Mouse (Mus musculus) hindbrain, embryonic 10.5 days (tissue): Measurements from ENCODE around the gene Senp1. TPM values are rescaled to one million over a fixed set of nuclear protein-coding genes. Genes with fewer than 3 reads are reported as not detected.
A peak's percentile ranks its signal among the peaks of the same experiment; 100 is the strongest.

Source experiments
- DNase-seq: peaks from one replicate; pipeline ENCODE4 v3.0.0-alpha.2; 2017; ENCODE audit warnings: low spot score
- H3K27ac ChIP-seq: fragments of 300-500 bp; sonication (generic); 2 replicates; pipeline ENCODE4 v1.5.1; 2016; ENCODE audit warnings: mild to moderate bottlenecking, moderate library complexity
- H3K27me3 ChIP-seq: fragments of 300-500 bp; sonication (generic); 2 replicates; pipeline ENCODE4 v1.6.1; 2016; ENCODE audit warnings: mild to moderate bottlenecking; ENCODE audit not compliant: poor library complexity, insufficient read depth, severe bottlenecking
- H3K36me3 ChIP-seq: fragments of 300-500 bp; sonication (generic); 2 replicates; pipeline ENCODE4 v1.6.1; 2016; ENCODE audit warnings: mild to moderate bottlenecking, moderate library complexity
- H3K4me1 ChIP-seq: fragments of 300-500 bp; sonication (generic); replicated peaks from 2 replicates; pipeline ENCODE4 v1.6.1; 2016; ENCODE audit warnings: mild to moderate bottlenecking
- H3K4me3 ChIP-seq: fragments of 300-500 bp; sonication (generic); 2 replicates; pipeline ENCODE4 v1.5.1; 2016; ENCODE audit warnings: mild to moderate bottlenecking, moderate library complexity
- H3K9me3 ChIP-seq: fragments of 300-500 bp; sonication (generic); 2 replicates; pipeline ENCODE4 v1.6.1; 2016; ENCODE audit warnings: mild to moderate bottlenecking, moderate library complexity
- WGBS: fragments of 180-500 bp; shearing (Covaris S2); methylation state at CpG from one replicate; pipeline ENCODE4 v1.1.7; 2016; 5-methylcytosine and 5-hydroxymethylcytosine counted together
- polyA plus RNA-seq: library from polyadenylated mRNA; unstranded; fragments of >200 nt; fragmentation: Nextera tagmentation; extraction: Ambion mirVana; gene quantifications from 2 replicates; pipeline ENCODE4 v1.2.1, GENCODE M21; 2016

The Senp1 gene
- polyA plus RNA-seq, 1 experiment from 2014 or later, result 36.5 TPM

- peak; percentile 73 for DNase-seq
- Histone ChIP-seq H3K9me3 (no peaks in the 10 kb centered on the region), H3K4me1 (peaks cover 70% of the 10 kb centered on the region), H3K27ac (peak overlapping the region; percentile 97), H3K27me3 (no peaks in the 10 kb centered on the region), H3K36me3 (peaks cover 83% of the 10 kb centered on the region), H3K4me3 (peak overlapping the region; percentile 41)
- WGBS, result 7% methylated on average over 1 of the region's 1 CpGs
Measured at GRCm38 (mm10) chr15:97989544-97989943, 104.0 kb downstream of the Senp1 start.

Other genes with a start within 250 kb of the Senp1 start
- gene Hdac7, start 249.2 kb downstream of the Senp1 start, polyA plus RNA-seq, result 25.7 and 32.7 TPM in 2 replicates
- gene Vdr, start 183.1 kb downstream of the Senp1 start, polyA plus RNA-seq, result 0.51 and 1.0 TPM in 2 replicates
- gene Tmem106c, start 129.5 kb downstream of the Senp1 start, polyA plus RNA-seq, result 58.9 and 64.5 TPM in 2 replicates
- gene Col2a1, start 89.0 kb downstream of the Senp1 start, polyA plus RNA-seq, result 196 and 224 TPM in 2 replicates
- 33.0 and 37.9 TPM in 2 replicates for gene Pfkm, start 1.2 kb downstream of the Senp1 start, polyA plus RNA-seq
- gene Asb8, start 71.9 kb upstream of the Senp1 start, polyA plus RNA-seq, result 39.4 and 48.8 TPM in 2 replicates
- gene Ccdc184, start 73.4 kb upstream of the Senp1 start, polyA plus RNA-seq, result 5.9 and 12.2 TPM in 2 replicates
- gene Olfr288, start 101.8 kb upstream of the Senp1 start, polyA plus RNA-seq, result not detected in 2 replicates
- gene Gm44579, start 127.2 kb upstream of the Senp1 start, polyA plus RNA-seq, result not detected in 2 replicates
- gene Olfr287, start 127.3 kb upstream of the Senp1 start, polyA plus RNA-seq, result not detected in 2 replicates
- not detected in 2 replicates for gene Olfr286, start 140.7 kb upstream of the Senp1 start, polyA plus RNA-seq
- gene H1fnt, start 163.5 kb upstream of the Senp1 start, polyA plus RNA-seq, result not detected in 2 replicates
- 0.66 and 1.3 TPM in 2 replicates for gene Zfp641, start 202.4 kb upstream of the Senp1 start, polyA plus RNA-seq
- gene Olfr285, start 223.6 kb upstream of the Senp1 start, polyA plus RNA-seq, result not detected in 2 replicates
- gene Olfr284, start 247.2 kb upstream of the Senp1 start, polyA plus RNA-seq, result not detected in 2 replicates